Mouse (Mus musculus) CD4-positive helper T cell, adult 2 months (primary cell): ENCODE measurements around the gene Cog5.

Experiments
- DNase-seq: peaks from one replicate; pipeline ENCODE4 v3.0.0-alpha.2; 2012; ENCODE audit warnings: low read depth, missing footprints, low spot score

Cog5 gene

GRCm38 (mm10) chr12:31823671-31824070 lies 169.0 kb downstream of the Cog5 start:
- DNase-seq, result no peak

- DNase-seq, result no peak
These were observed 170.2 kb downstream of the Cog5 start for GRCm38 (mm10) chr12:31824831-31825230.

- DNase-seq, result no peak
These were observed 171.2 kb downstream of the Cog5 start for GRCm38 (mm10) chr12:31825821-31826220.

GRCm38 (mm10) chr12:31826476-31826875 lies 171.8 kb downstream of the Cog5 start:
- DNase-seq, result no peak

- DNase-seq, result no peak
These were observed 180.8 kb downstream of the Cog5 start for GRCm38 (mm10) chr12:31835480-31835879.

GRCm38 (mm10) chr12:31836211-31836610 lies 181.5 kb downstream of the Cog5 start:
- no peak for DNase-seq

GRCm38 (mm10) chr12:31838521-31838920 lies 183.9 kb downstream of the Cog5 start:
- DNase-seq, result no peak

- no peak for DNase-seq
These were observed 184.6 kb downstream of the Cog5 start for GRCm38 (mm10) chr12:31839249-31839648.

- no peak for DNase-seq
These were observed 191.4 kb downstream of the Cog5 start for GRCm38 (mm10) chr12:31846077-31846476.

- DNase-seq, result no peak
These were observed 194.2 kb downstream of the Cog5 start for GRCm38 (mm10) chr12:31848630-31849415.

GRCm38 (mm10) chr12:31849601-31850000 lies 194.9 kb downstream of the Cog5 start:
- DNase-seq, result no peak

GRCm38 (mm10) chr12:31854039-31854438 lies 199.4 kb downstream of the Cog5 start:
- no peak for DNase-seq

GRCm38 (mm10) chr12:31854817-31855216 lies 200.1 kb downstream of the Cog5 start:
- no peak for DNase-seq

- DNase-seq, result no peak
These were observed 203.1 kb downstream of the Cog5 start for GRCm38 (mm10) chr12:31857784-31858183.

GRCm38 (mm10) chr12:31862668-31863538 lies 208.2 kb downstream of the Cog5 start:
- DNase-seq, result no peak

GRCm38 (mm10) chr12:31876775-31877174 lies 222.1 kb downstream of the Cog5 start:
- no peak for DNase-seq

- DNase-seq, result no peak
These were observed 228.1 kb downstream of the Cog5 start for GRCm38 (mm10) chr12:31882736-31883135.

GRCm38 (mm10) chr12:31884365-31884764 lies 229.7 kb downstream of the Cog5 start:
- DNase-seq, result no peak

- no peak for DNase-seq
These were observed 230.4 kb downstream of the Cog5 start for GRCm38 (mm10) chr12:31885084-31885483.

GRCm38 (mm10) chr12:31885844-31886606 lies 231.4 kb downstream of the Cog5 start:
- DNase-seq, result no peak

- DNase-seq, result no peak
These were observed 236.0 kb downstream of the Cog5 start for GRCm38 (mm10) chr12:31890685-31891084.

- no peak for DNase-seq
These were observed 237.4 kb downstream of the Cog5 start for GRCm38 (mm10) chr12:31892079-31892478.
